ENCODE assay signal across 9 mouse cellular contexts in the genomic region with DNA sequence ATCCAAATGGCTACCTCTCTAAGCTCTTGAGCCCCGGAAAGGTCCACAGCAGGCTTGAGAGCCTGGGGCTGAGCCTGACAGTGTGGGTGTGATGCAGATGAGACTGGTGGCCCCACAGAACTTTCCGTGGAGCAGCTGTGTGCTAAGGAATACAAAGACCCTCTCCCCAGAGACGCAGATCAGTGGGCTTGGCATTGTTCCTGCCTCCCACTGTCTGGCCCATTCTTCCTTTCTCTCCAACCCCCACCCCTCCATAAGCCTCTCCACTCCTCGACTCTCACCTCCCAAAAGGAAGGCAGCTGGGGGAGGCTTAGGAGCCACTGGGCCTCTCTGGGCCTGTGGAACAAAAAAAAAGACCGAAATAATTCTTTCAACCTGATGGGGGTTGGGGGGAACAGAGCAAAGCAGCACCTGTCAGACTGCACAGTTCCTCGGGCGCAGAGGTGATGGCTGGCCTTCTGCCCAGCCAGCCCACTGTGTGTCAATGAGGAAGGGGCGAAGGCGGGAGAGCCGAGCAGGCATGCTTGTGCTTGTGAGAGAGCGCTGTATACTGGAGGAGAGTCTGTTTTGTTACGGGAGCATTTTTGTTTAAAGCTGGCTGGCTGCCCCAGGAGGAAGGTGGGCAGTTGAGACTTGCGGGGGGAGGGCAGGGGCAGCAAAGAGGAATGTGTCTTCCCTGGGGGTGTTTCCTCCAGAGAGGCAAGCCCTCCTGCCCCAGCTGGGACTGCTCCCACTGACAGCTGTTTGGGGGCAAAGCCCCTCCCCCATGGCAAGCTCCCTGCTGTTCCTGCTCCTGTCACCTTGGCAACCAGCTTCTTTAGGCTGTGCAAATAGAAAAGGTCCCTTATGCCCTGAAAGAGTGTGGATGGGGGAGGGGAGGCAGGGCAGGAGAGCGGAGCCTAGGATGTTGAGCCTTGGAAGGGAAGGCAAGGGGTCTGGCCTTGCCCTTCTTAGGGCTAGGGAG. TPM values are rescaled to one million over a fixed set of nuclear protein-coding genes. Genes with fewer than 3 reads are reported as not detected.
DNase-seq lines count a peak whose midpoint lies in the region; ATAC-seq and TF ChIP-seq lines count a peak whose summit lies in the region.
"Had no signal": no experiment of that assay in that cellular context is flagged by ENCODE, and none has a peak within 500 bp of the region (broad histone marks: within the 10 kb centered on the region; RNA-seq: fewer than 3 reads in every experiment).

No protein-coding gene starts in this region.

- no peaks in the 10 kb centered on the region for H3K27me3 ChIP-seq in embryonic facial prominence, embryonic 12.5 days
- no peaks in the 10 kb centered on the region for H3K27me3 ChIP-seq in stomach, postnatal 0 days (ENCODE audit: control insufficient read depth, insufficient read depth, low read length)

- peak; percentile 69 for DNase-seq in kidney, postnatal 10 days
- DNase-seq in kidney, adult 18-20 months = no peak
- peak; percentile 75 for DNase-seq in layer of hippocampus, adult 9-11 months
- DNase-seq in lung, postnatal 14 days = peak; percentile 39
- peak; percentile 46 for DNase-seq in stomach, postnatal 0 days (ENCODE audit: low spot score)
- no peak for DNase-seq in adrenal gland, adult 18-20 months (ENCODE audit: low spot score in 2 of 2)
- DNase-seq in urinary bladder, postnatal 4 days (ENCODE audit: low spot score in 2 of 2) = no peak

- H3K36me3 ChIP-seq in embryonic facial prominence, embryonic 12.5 days = no peaks in the 10 kb centered on the region
- H3K36me3 ChIP-seq in stomach, postnatal 0 days (ENCODE audit: control insufficient read depth, insufficient read depth, low read length) = no peaks in the 10 kb centered on the region

- no peak for TF ChIP-seq CTCF in stomach, postnatal 0 days (IDR thresholded peaks at IDR 0.05; ENCODE audit: low read depth)

- H3K27ac ChIP-seq in embryonic facial prominence, embryonic 12.5 days = peak overlapping the region; percentile 87
- peak overlapping the region; percentile 67 for H3K27ac ChIP-seq in stomach, postnatal 0 days (replicated peaks)
- H3K27ac ChIP-seq: liver, embryonic 14.5 days had no signal

- TF ChIP-seq EP300 in stomach, postnatal 0 days (optimal IDR thresholded peaks at IDR 0.05) = no peak

- no peaks in the 10 kb centered on the region for H3K9me3 ChIP-seq in embryonic facial prominence, embryonic 12.5 days
- H3K9me3 ChIP-seq in stomach, postnatal 0 days (ENCODE audit: control insufficient read depth, low read length) = no peaks in the 10 kb centered on the region

- ATAC-seq in embryonic facial prominence, embryonic 12.5 days (ENCODE audit: insufficient number of reproducible peaks, insufficient read depth, low FRiP score, low TSS enrichment) = peak; percentile 72
- ATAC-seq in stomach, postnatal 0 days (ENCODE audit: low FRiP score, low TSS enrichment) = peak; percentile 47

- 7% methylated on average over 14 of the region's 14 CpGs for WGBS in embryonic facial prominence, embryonic 12.5 days
- WGBS in stomach, postnatal 0 days = 17% methylated on average over 14 of the region's 14 CpGs

- H3K9ac ChIP-seq in embryonic facial prominence, embryonic 12.5 days = 0 out of 2 replicates have a peak overlapping the region, but pooled peaks have one; percentile 4
- H3K9ac ChIP-seq in stomach, postnatal 0 days (ENCODE audit: low read length) = no peak overlapping the region
- H3K9ac ChIP-seq: liver, embryonic 14.5 days had no signal

- 0 out of 2 replicates have a peak overlapping the region, but pooled peaks have one; percentile 2 for H3K4me3 ChIP-seq in embryonic facial prominence, embryonic 12.5 days
- H3K4me3 ChIP-seq in stomach, postnatal 0 days (ENCODE audit: low read depth, low read length) = no peak overlapping the region

- H3K4me2 ChIP-seq in embryonic facial prominence, embryonic 12.5 days (replicated peaks) = peak overlapping the region; percentile 41
- peak overlapping the region; percentile 18 for H3K4me2 ChIP-seq in stomach, postnatal 0 days (replicated peaks; ENCODE audit: low read depth)

- peaks cover 54% of the 10 kb centered on the region for H3K4me1 ChIP-seq in embryonic facial prominence, embryonic 12.5 days
- peaks cover 15% of the 10 kb centered on the region for H3K4me1 ChIP-seq in stomach, postnatal 0 days (replicated peaks; ENCODE audit: control insufficient read depth, insufficient read depth)

RNA-seq across cellular contexts. Expression of a gene that starts 39.6 kb away (rescaled TPM):
- polyA plus RNA-seq in embryonic facial prominence, embryonic 12.5 days (2016; fragmentation: Nextera tagmentation; extraction: Ambion mirVana) = 0.18 and 0.19 TPM in 2 replicates
- 0.02 TPM in 1 of 2 replicates, not detected in the other for polyA plus RNA-seq in stomach, postnatal 0 days (2015; fragmentation: Nextera tagmentation; extraction: Ambion mirVana)
- under 1 TPM; 0.17 to 0.42 TPM for total RNA-seq in adrenal gland, adult 18-20 months (2021)

Comparison
In these comparisons a context has a peak if more than half of its experiments do, and no peak if none do; other contexts are left out.
1. DNase-seq: peak in kidney, postnatal 10 days (single experiment), layer of hippocampus, adult 9-11 months (single experiment), lung, postnatal 14 days (single experiment) and stomach, postnatal 0 days (single experiment); none in kidney, adult 18-20 months (single experiment), adrenal gland, adult 18-20 months (0 of 2) and urinary bladder, postnatal 4 days (0 of 2).